Mouse (Mus musculus): ENCODE data around the gene Ctdnep1.

The Ctdnep1 gene

GRCm38 (mm10) chr11:69964650-69965270, 16.2 kb upstream of the Ctdnep1 start, which contains the start of gene Cldn7:
Gene Cldn7, plus strand, starts transcription at chr11:69964779.
- Histone ChIP-seq H3K27me3 (ENCODE audit: control insufficient read depth, insufficient read depth, low read length, poor library complexity, severe bottlenecking) (no peaks in the 10 kb centered on the region; the same call in 1 of the 2 replicates), H3K36me3 (ENCODE audit: control insufficient read depth, insufficient read depth, low read length, poor library complexity, severe bottlenecking) (no peaks in the 10 kb centered on the region; the same call in 1 of the 2 replicates)
- no peak for DNase-seq (ENCODE audit: low read depth, low spot score)

- peak; percentile 36 for DNase-seq (ENCODE audit: low read depth, low spot score)
- H3K36me3 ChIP-seq (ENCODE audit: control insufficient read depth, insufficient read depth, low read length, poor library complexity, severe bottlenecking), result no peaks in the 10 kb centered on the region; the same call in 1 of the 2 replicates
- no peaks in the 10 kb centered on the region; the same call in 1 of the 2 replicates for H3K27me3 ChIP-seq (ENCODE audit: control insufficient read depth, insufficient read depth, low read length, poor library complexity, severe bottlenecking)
Observed at GRCm38 (mm10) chr11:69965271-69966005, 15.5 kb upstream of the Ctdnep1 start.

- H3K36me3 ChIP-seq (ENCODE audit: control insufficient read depth, insufficient read depth, low read length, poor library complexity, severe bottlenecking), result no peaks in the 10 kb centered on the region; the same call in 1 of the 2 replicates
- peak; percentile 32 for DNase-seq (ENCODE audit: low read depth, low spot score)
- H3K27me3 ChIP-seq (ENCODE audit: control insufficient read depth, insufficient read depth, low read length, poor library complexity, severe bottlenecking), result no peaks in the 10 kb centered on the region; the same call in 1 of the 2 replicates
Observed at GRCm38 (mm10) chr11:69966006-69966859, 14.7 kb upstream of the Ctdnep1 start.

- H3K27me3 ChIP-seq (ENCODE audit: control insufficient read depth, insufficient read depth, low read length, poor library complexity, severe bottlenecking), result no peaks in the 10 kb centered on the region
- DNase-seq (ENCODE audit: low read depth, low spot score), result no peak
- no peaks in the 10 kb centered on the region; the same call in 1 of the 2 replicates for H3K36me3 ChIP-seq (ENCODE audit: control insufficient read depth, insufficient read depth, low read length, poor library complexity, severe bottlenecking)
Observed at GRCm38 (mm10) chr11:69966860-69967517, 14.0 kb upstream of the Ctdnep1 start.

GRCm38 (mm10) chr11:69968793-69969192, 12.2 kb upstream of the Ctdnep1 start:
- no peaks in the 10 kb centered on the region for H3K27me3 ChIP-seq (ENCODE audit: control insufficient read depth, insufficient read depth, low read length, poor library complexity, severe bottlenecking)
- DNase-seq (ENCODE audit: low read depth, low spot score), result no peak
- H3K36me3 ChIP-seq (ENCODE audit: control insufficient read depth, insufficient read depth, low read length, poor library complexity, severe bottlenecking), result no peaks in the 10 kb centered on the region; the same call in 1 of the 2 replicates

- H3K27me3 ChIP-seq (ENCODE audit: control insufficient read depth, insufficient read depth, low read length, poor library complexity, severe bottlenecking), result no peaks in the 10 kb centered on the region
- peak; percentile 47 for DNase-seq (ENCODE audit: low read depth, low spot score)
- H3K36me3 ChIP-seq (ENCODE audit: control insufficient read depth, insufficient read depth, low read length, poor library complexity, severe bottlenecking), result peaks cover 4% of the 10 kb centered on the region; the same call in 1 of the 2 replicates
Observed at GRCm38 (mm10) chr11:69970222-69970621, 10.7 kb upstream of the Ctdnep1 start.

- Histone ChIP-seq H3K36me3 (ENCODE audit: control insufficient read depth, insufficient read depth, low read length, poor library complexity, severe bottlenecking) (peaks cover 6% of the 10 kb centered on the region; the same call in 1 of the 2 replicates), H3K27me3 (ENCODE audit: control insufficient read depth, insufficient read depth, low read length, poor library complexity, severe bottlenecking) (no peaks in the 10 kb centered on the region)
- peak; percentile 51 for DNase-seq (ENCODE audit: low read depth, low spot score)
Observed at GRCm38 (mm10) chr11:69970775-69971174, 10.2 kb upstream of the Ctdnep1 start.

GRCm38 (mm10) chr11:69974907-69975306, 6.0 kb upstream of the Ctdnep1 start:
- H3K36me3 ChIP-seq (ENCODE audit: control insufficient read depth, insufficient read depth, low read length, poor library complexity, severe bottlenecking), result peaks cover 9% of the 10 kb centered on the region; the same call in 1 of the 2 replicates
- no peaks in the 10 kb centered on the region; the same call in 1 of the 2 replicates for H3K27me3 ChIP-seq (ENCODE audit: control insufficient read depth, insufficient read depth, low read length, poor library complexity, severe bottlenecking)
- DNase-seq (ENCODE audit: low read depth, low spot score), result no peak

GRCm38 (mm10) chr11:69976271-69976670, 4.7 kb upstream of the Ctdnep1 start:
- no peaks in the 10 kb centered on the region; the same call in 1 of the 2 replicates for H3K27me3 ChIP-seq (ENCODE audit: control insufficient read depth, insufficient read depth, low read length, poor library complexity, severe bottlenecking)
- no peak for DNase-seq (ENCODE audit: low read depth, low spot score)
- H3K36me3 ChIP-seq (ENCODE audit: control insufficient read depth, insufficient read depth, low read length, poor library complexity, severe bottlenecking), result peaks cover 9% of the 10 kb centered on the region; the same call in 1 of the 2 replicates

GRCm38 (mm10) chr11:69979827-69980195, 1.1 kb upstream of the Ctdnep1 start:
- no peak for DNase-seq (ENCODE audit: low read depth, low spot score)
- peaks cover 13% of the 10 kb centered on the region for H3K36me3 ChIP-seq (ENCODE audit: control insufficient read depth, insufficient read depth, low read length, poor library complexity, severe bottlenecking)
- no peaks in the 10 kb centered on the region; the same call in 1 of the 2 replicates for H3K27me3 ChIP-seq (ENCODE audit: control insufficient read depth, insufficient read depth, low read length, poor library complexity, severe bottlenecking)

GRCm38 (mm10) chr11:69980196-69981140, 488 bp upstream of the Ctdnep1 start:
- peak; percentile 90 for DNase-seq (ENCODE audit: low read depth, low spot score)
- Histone ChIP-seq H3K27me3 (ENCODE audit: control insufficient read depth, insufficient read depth, low read length, poor library complexity, severe bottlenecking) (no peaks in the 10 kb centered on the region; the same call in 1 of the 2 replicates), H3K36me3 (ENCODE audit: control insufficient read depth, insufficient read depth, low read length, poor library complexity, severe bottlenecking) (peaks cover 11% of the 10 kb centered on the region)

- H3K36me3 ChIP-seq (ENCODE audit: control insufficient read depth, insufficient read depth, low read length, poor library complexity, severe bottlenecking), result peaks cover 12% of the 10 kb centered on the region
- no peaks in the 10 kb centered on the region; the same call in 1 of the 2 replicates for H3K27me3 ChIP-seq (ENCODE audit: control insufficient read depth, insufficient read depth, low read length, poor library complexity, severe bottlenecking)
- DNase-seq (ENCODE audit: low read depth, low spot score), result no peak
Observed at GRCm38 (mm10) chr11:69982225-69982624, 1.3 kb downstream of the Ctdnep1 start, which contains the start of gene Elp5. Gene Elp5, minus strand, starts transcription at chr11:69982517.

GRCm38 (mm10) chr11:69982877-69983276, 1.9 kb downstream of the Ctdnep1 start:
- peaks cover 10% of the 10 kb centered on the region for H3K36me3 ChIP-seq (ENCODE audit: control insufficient read depth, insufficient read depth, low read length, poor library complexity, severe bottlenecking)
- no peaks in the 10 kb centered on the region; the same call in 1 of the 2 replicates for H3K27me3 ChIP-seq (ENCODE audit: control insufficient read depth, insufficient read depth, low read length, poor library complexity, severe bottlenecking)
- no peak for DNase-seq (ENCODE audit: low read depth, low spot score)

Data from splenic B cell, adult 2 months (primary cell).